Mouse (Mus musculus) E14TG2a.4 (cell line): ENCODE results near the gene Diexf.

Experiments used
- CTCF ChIP-seq: conservative IDR thresholded peaks from 2 replicates; pipeline ENCODE4 v1.5.1; 2014; ENCODE audit warnings: low read length
- NANOG ChIP-seq: IDR thresholded peaks from 2 replicates; pipeline ENCODE4 v1.6.1; 2014; ENCODE audit warnings: borderline replicate concordance, low read length, mixed read lengths

DNA sequence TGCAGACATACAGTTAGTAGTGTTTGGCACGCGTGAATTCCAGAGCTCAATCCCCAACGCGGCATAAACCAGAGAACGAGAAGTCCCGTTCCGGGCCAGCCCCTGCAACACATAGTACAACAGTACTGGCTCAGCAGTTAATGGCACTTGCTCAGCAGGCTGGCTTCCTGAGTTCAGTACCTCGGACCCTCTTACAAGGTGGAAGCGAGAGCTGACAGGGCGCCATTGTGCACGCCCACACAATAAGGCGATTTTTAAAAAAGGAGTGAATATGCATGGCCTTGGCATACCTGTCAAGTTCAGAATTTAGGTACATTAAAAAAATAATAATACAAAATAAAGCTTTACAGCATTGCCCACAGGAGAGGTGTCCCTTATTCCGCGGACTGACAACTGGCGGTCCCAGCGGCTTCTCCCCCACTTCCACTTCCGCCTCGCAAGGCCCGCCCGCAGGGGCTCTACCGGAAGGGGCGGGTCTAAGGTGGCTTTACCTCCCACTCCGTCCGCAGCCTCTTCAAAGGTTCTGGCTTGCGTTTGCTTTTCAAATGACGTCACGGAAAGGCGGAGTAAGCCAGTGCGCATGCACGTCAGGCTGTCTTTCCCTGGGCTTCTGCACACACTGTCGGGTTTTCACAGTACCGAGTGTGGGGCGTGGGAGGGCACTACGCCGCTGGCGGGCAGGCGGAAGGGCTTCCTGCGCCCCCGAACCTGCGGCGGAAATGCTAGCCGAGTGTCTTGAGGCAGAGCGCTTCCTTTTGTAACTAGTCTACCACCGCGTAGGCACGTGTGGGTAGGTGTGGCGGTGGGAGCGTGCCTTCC is 43.1 kb upstream of the Diexf start:
- no peak for TF ChIP-seq CTCF
- TF ChIP-seq NANOG = no peak
